Mouse (Mus musculus) megakaryocyte-erythroid progenitor cell, adult 5-6 weeks (primary cell): ENCODE results near the gene Gm47791. TPM values are rescaled to one million over a fixed set of nuclear protein-coding genes. Genes with fewer than 3 reads are reported as not detected.

Source experiments
- ATAC-seq: replicated peaks from 2 replicates; pipeline ENCODE4 v1.8.0; 2016; ENCODE audit warnings: mild to moderate bottlenecking, inconsistent platforms; ENCODE audit not compliant: severe bottlenecking, poor library complexity, low FRiP score, low TSS enrichment
- total RNA-seq, 2 experiments: library from RNA; stranded (forward) in 1 of 2; stranded (reverse) in 1 of 2; fragments of 200-1000, 215-1000 nt in 1 of 2; fragments of >200 nt in 1 of 2; fragmentation: Nextera tagmentation in 1 of 2; gene quantifications; 2 replicates each; pipeline ENCODE4 v1.2.3; 2014 to 2017

Gm47791 gene
- total RNA-seq, 2 experiments from 2014 or later, result not detected

GRCm38 (mm10) chr1:82738066-82738465 lies 33.0 kb downstream of the Gm47791 start:
- no peak for ATAC-seq

DNA sequence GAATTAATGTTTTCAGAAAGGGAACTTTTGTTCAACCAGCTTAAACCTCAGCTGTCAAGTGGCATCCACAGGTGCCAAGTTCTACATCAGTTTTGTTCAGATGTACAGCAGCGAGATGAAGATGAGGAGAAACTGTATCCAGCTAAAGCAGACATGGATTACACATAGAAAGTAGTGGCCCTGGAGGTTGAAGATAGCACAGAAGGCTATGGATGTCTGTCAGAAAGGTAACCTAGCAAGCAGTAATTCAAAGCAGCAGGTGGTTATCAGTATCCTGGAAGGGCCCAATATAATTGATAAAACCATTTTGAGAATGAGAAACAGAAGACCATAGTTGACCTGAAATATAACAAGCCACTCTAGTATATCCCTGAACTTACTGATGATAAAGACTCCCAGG lies 37.7 kb downstream of the Gm47791 start:
- ATAC-seq, result peak; percentile 59; the same call in 1 of the 2 replicates

GRCm38 (mm10) chr1:82726482-82726881 lies 44.6 kb downstream of the Gm47791 start:
- 0 out of 2 replicates have a peak, but pooled peaks have one; percentile 36 for ATAC-seq

GRCm38 (mm10) chr1:82725875-82726185 lies 45.2 kb downstream of the Gm47791 start:
- ATAC-seq, result peak; percentile 76

DNA sequence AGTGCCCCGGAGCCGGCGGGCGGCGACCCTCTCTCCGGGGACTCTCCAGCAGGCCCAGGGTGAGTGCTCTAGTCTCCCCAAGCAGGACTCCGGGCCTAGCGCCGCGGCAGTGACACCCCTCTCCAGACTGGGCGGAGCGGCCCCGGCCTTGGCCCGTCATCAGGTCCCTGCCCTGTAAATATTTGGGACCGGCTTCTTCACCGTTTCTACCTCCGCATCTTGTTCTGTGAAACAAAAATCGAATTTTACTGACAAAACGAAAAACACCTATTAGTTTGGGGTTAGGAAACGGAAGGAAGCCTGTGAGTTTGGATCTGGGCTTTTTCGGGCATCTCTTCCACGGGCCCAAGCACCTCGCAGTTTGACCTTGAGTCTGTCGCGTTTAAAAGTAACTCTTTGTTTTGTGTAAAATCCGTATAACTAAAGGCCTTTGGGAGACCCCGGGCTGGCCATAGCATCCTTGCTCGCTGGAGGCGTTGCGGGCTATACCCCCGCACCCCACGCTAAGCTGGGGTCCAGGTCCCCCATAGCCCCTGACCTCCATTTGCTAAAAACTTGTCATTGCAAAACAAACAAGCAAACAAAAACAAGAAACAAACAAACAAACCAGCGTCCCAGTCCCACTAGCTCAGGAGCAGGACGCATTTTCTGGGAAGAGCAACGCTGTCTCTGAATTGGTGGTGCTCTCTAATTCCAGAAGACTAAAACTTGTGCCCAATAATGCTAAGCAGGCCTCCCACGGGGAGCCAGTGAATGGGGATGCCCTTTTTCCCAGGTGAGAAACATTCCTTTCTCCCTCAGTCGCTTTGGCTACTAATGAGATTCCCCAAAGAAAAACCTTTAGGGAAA lies 45.8 kb downstream of the Gm47791 start:
- peak; percentile 89 for ATAC-seq

DNA sequence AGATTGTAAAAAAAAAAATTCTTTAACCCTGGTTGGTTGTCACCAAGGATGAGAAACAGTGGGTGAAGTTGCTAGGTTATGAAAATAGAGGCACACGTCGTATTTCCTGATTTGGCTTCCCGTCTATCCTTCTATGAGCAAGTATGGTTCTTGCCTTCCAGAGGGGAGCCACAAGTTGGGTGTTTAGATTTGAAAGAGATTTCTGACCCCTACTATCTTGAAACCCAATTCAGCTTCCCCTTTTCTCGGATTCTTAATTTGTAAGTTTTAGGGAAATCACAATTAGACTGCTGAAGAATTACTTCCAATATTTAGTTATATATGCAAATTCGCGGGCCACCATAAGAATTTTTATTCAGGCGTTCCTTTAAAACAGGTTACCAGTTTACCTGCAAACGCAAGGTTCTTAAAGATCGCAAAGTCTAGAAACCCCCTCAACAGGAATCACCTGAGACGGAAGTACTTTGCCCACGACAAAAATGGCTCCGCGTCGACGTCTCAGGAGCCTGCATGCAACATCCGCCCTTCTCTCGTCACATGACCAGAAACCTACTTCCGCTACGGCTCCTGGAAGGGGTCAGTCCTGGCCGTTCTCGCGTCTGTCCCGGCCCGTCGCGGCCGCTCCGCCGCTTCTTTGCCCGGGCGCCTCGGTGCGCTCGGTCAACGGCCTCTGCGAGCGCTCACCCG lies 46.6 kb downstream of the Gm47791 start, which contains the start of gene Mff:
TSS of gene Mff (plus strand) at position 552 of the 687 bp plus-strand sequence.
- ATAC-seq, result peak; percentile 91

Other genes with a start within 250 kb of the Gm47791 start
- not detected in 2 replicates for gene Col4a4, start 184.4 kb downstream of the Gm47791 start, total RNA-seq (2014; fragmentation: Nextera tagmentation)
- gene Col4a4, start 184.4 kb downstream of the Gm47791 start, total RNA-seq (2017), result not detected in 2 replicates
- not detected in 2 replicates for gene Col4a3, start 184.3 kb downstream of the Gm47791 start, total RNA-seq (2014; fragmentation: Nextera tagmentation)
- not detected in 2 replicates for gene Col4a3, start 184.3 kb downstream of the Gm47791 start, total RNA-seq (2017)
- 106 and 145 TPM in 2 replicates for gene Mff, start 46.4 kb downstream of the Gm47791 start, total RNA-seq (2014; fragmentation: Nextera tagmentation)
- gene Mff, start 46.4 kb downstream of the Gm47791 start, total RNA-seq (2017), result 77.1 and 95.3 TPM in 2 replicates
- gene Tm4sf20, start 2.8 kb downstream of the Gm47791 start, total RNA-seq (2014; fragmentation: Nextera tagmentation), result not detected in 2 replicates
- not detected in 2 replicates for gene Tm4sf20, start 2.8 kb downstream of the Gm47791 start, total RNA-seq (2017)
- 30.1 and 39.6 TPM in 2 replicates for gene Agfg1, start 68.2 kb upstream of the Gm47791 start, total RNA-seq (2014; fragmentation: Nextera tagmentation)
- 32.5 and 42.1 TPM in 2 replicates for gene Agfg1, start 68.2 kb upstream of the Gm47791 start, total RNA-seq (2017)
- not detected in 2 replicates for gene A030005L19Rik, start 142.1 kb upstream of the Gm47791 start, total RNA-seq (2014; fragmentation: Nextera tagmentation)
- not detected in 2 replicates for gene A030005L19Rik, start 142.1 kb upstream of the Gm47791 start, total RNA-seq (2017)
- gene A030014E15Rik, start 153.7 kb upstream of the Gm47791 start, total RNA-seq (2014; fragmentation: Nextera tagmentation), result not detected in 2 replicates
- not detected in 2 replicates for gene A030014E15Rik, start 153.7 kb upstream of the Gm47791 start, total RNA-seq (2017)
- gene Gm6217, start 160.2 kb upstream of the Gm47791 start, total RNA-seq (2014; fragmentation: Nextera tagmentation), result not detected in 2 replicates
- gene Gm6217, start 160.2 kb upstream of the Gm47791 start, total RNA-seq (2017), result not detected in 2 replicates
- not detected in 2 replicates for gene A030003K21Rik, start 172.1 kb upstream of the Gm47791 start, total RNA-seq (2014; fragmentation: Nextera tagmentation)
- not detected in 2 replicates for gene A030003K21Rik, start 172.1 kb upstream of the Gm47791 start, total RNA-seq (2017)
- gene Gm7544, start 184.8 kb upstream of the Gm47791 start, total RNA-seq (2014; fragmentation: Nextera tagmentation), result not detected in 2 replicates
- gene Gm7544, start 184.8 kb upstream of the Gm47791 start, total RNA-seq (2017), result not detected in 2 replicates
- not detected in 2 replicates for gene Gm47955, start 189.0 kb upstream of the Gm47791 start, total RNA-seq (2014; fragmentation: Nextera tagmentation)
- gene Gm47955, start 189.0 kb upstream of the Gm47791 start, total RNA-seq (2017), result not detected in 2 replicates
- not detected in 2 replicates for gene Gm47959, start 229.3 kb upstream of the Gm47791 start, total RNA-seq (2014; fragmentation: Nextera tagmentation)
- not detected in 2 replicates for gene Gm47959, start 229.3 kb upstream of the Gm47791 start, total RNA-seq (2017)